Mouse (Mus musculus): ENCODE results near the gene Foxn2.

DNA sequence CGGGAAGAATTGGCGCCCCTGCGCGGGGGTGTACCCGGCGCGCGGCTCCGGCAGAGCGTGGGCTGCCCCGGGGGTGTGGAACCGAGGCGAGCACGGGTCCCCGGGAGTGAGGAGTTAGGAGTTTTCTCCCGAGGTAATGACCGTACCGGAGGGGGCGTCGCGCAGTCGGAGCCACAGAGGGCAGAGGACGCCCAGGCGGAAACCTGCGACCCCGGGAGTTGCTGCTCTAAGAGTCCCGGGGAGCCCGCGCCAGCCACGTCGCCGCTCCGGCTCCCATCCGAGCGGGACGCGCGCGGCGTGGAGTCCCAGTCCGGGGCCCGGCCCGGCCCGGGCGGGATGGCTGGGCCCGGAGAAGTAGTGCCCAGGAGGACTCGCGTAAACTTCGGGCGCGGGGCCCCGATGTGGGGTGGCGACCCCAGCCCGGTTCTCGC lies 505 bp downstream of the Foxn2 start:
- TF ChIP-seq TCF12 (IDR thresholded peaks at IDR 0.05; ENCODE audit: insufficient read depth, poor library complexity, severe bottlenecking) (no peak), POLR2AphosphoS2 (IDR thresholded peaks at IDR 0.05; ENCODE audit: insufficient read length, low read depth) (no peak), USF1 (IDR thresholded peaks at IDR 0.05; ENCODE audit: low read depth) (no peak), POLR2A (IDR thresholded peaks at IDR 0.05; ENCODE audit: insufficient read length, low read depth) (no peak), E2F4 (IDR thresholded peaks at IDR 0.05; ENCODE audit: insufficient read depth) (no peak), MYOD1 (IDR thresholded peaks at IDR 0.05; ENCODE audit: control insufficient read depth in 1 of 3, insufficient read length in 2 of 3, low read depth in 2 of 3) (no peak), MAX (IDR thresholded peaks at IDR 0.05; ENCODE audit: low read depth) (no peak), MYOG (IDR thresholded peaks at IDR 0.05; ENCODE audit: control insufficient read depth in 1 of 3, insufficient read depth in 1 of 3, insufficient read length in 2 of 3, low read depth in 2 of 3) (no peak), CEBPB (IDR thresholded peaks at IDR 0.05; ENCODE audit: insufficient read depth, poor library complexity, severe bottlenecking) (no peak), SRF (IDR thresholded peaks at IDR 0.05; ENCODE audit: control insufficient read depth, insufficient read length, low read depth) (no peak), TCF3 (IDR thresholded peaks at IDR 0.05; ENCODE audit: insufficient read length, low read depth) (no peak), REST (IDR thresholded peaks at IDR 0.05; ENCODE audit: insufficient read depth, insufficient read length) (no peak)
